Mouse (Mus musculus) induced T-regulatory cell, adult 2 months (primary cell): Measurements from ENCODE around the gene Cmtr2.

Experiments
- DNase-seq: peaks from one replicate; pipeline ENCODE4 v3.0.0-alpha.2; 2012; ENCODE audit warnings: low read depth

Cmtr2 gene

GRCm38 (mm10) chr8:110265796-110266305 lies 50.4 kb downstream of the Cmtr2 start:
- no peak for DNase-seq

- peak; percentile 13 for DNase-seq
Measured at GRCm38 (mm10) chr8:110266741-110267140, 51.3 kb downstream of the Cmtr2 start, which contains the start of gene Hydin. TSS of gene Hydin (plus strand) at chr8:110266977.

GRCm38 (mm10) chr8:110267268-110267667 lies 51.8 kb downstream of the Cmtr2 start:
- DNase-seq = no peak

DNA sequence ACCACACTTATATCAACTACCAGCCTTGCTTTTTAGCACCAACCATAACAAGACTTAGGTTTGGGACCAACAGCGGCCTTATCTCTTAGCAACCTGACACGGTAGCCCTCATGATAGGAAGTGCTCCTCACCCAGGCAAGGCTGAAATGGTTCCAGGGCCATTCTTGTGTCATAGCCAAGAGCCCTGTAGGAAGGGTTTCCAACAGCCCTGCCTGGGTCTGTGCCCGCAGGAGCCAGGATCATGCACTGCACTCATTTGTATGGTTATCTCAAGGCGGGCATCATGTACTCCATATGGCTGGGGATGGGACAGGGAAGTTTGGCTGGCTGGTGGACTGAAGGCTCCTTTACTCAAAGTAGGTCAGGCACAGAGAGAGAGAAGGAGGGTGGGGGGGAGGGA lies 55.2 kb downstream of the Cmtr2 start:
- DNase-seq = no peak

DNA sequence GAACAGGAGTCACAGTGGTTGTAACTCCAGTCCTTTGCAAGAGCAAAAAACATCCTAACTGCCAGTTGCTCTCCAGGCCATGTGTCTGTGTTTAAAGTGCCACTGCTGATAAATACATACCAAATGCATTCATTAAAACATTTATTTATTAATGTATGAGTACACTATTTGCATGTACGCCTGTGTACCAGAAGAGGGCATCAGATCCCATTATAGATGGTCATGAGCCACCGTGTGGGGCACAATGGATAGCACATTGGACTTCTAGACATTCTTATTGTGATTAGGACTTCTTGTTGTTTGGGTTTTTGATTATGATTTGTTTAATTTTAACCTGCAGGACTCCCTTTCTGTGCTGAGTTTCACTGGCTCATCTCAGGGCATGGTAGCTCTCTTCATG lies 57.9 kb downstream of the Cmtr2 start:
- DNase-seq = no peak
